Mouse (Mus musculus) spleen, postnatal 36 days (tissue): ENCODE measurements around the gene Sgcb.

Experiments used
- DNase-seq, 2 experiments: peaks; one replicate each; pipeline ENCODE4 v3.0.0; 2022; ENCODE audit warnings: low spot score in 2 of 2, mixed read lengths in 1 of 2

The Sgcb gene

GRCm38 (mm10) chr5:73647261-73647900, at the start of gene Sgcb:
Sgcb (minus strand) TSS chr5:73647790.
- peak; percentile 79 to 80 for DNase-seq

- no peak for DNase-seq
Observed at GRCm38 (mm10) chr5:73694254-73695015, 46.8 kb upstream of the Sgcb start.

- DNase-seq = no peak
Observed at GRCm38 (mm10) chr5:73693778-73694177, 46.2 kb upstream of the Sgcb start.

- no peak for DNase-seq
Observed at GRCm38 (mm10) chr5:73691723-73692520, 44.3 kb upstream of the Sgcb start.

- DNase-seq = no peak
Observed at GRCm38 (mm10) chr5:73690146-73690545, 42.6 kb upstream of the Sgcb start.

- no peak for DNase-seq
Observed at GRCm38 (mm10) chr5:73688576-73688975, 41.0 kb upstream of the Sgcb start.

- DNase-seq = no peak
Observed at GRCm38 (mm10) chr5:73686149-73686548, 38.6 kb upstream of the Sgcb start.

GRCm38 (mm10) chr5:73683706-73684409, 36.3 kb upstream of the Sgcb start:
- DNase-seq = no peak

GRCm38 (mm10) chr5:73683221-73683620, 35.6 kb upstream of the Sgcb start:
- no peak for DNase-seq

- no peak for DNase-seq
Observed at GRCm38 (mm10) chr5:73676626-73677025, 29.0 kb upstream of the Sgcb start.

GRCm38 (mm10) chr5:73675604-73676003, 28.0 kb upstream of the Sgcb start:
- no peak for DNase-seq

GRCm38 (mm10) chr5:73669386-73669785, 21.8 kb upstream of the Sgcb start:
- no peak for DNase-seq

- DNase-seq = no peak
Observed at GRCm38 (mm10) chr5:73667877-73668276, 20.3 kb upstream of the Sgcb start.

GRCm38 (mm10) chr5:73666695-73667094, 19.1 kb upstream of the Sgcb start:
- no peak for DNase-seq

- no peak for DNase-seq
Observed at GRCm38 (mm10) chr5:73651855-73652201, 4.2 kb upstream of the Sgcb start.

GRCm38 (mm10) chr5:73651061-73651854, 3.7 kb upstream of the Sgcb start, which contains the start of gene Spata18:
Spata18 (plus strand) TSS chr5:73651379.
- DNase-seq = no peak

GRCm38 (mm10) chr5:73650365-73650964, 2.9 kb upstream of the Sgcb start:
- no peak for DNase-seq

GRCm38 (mm10) chr5:73642091-73642490, 5.5 kb downstream of the Sgcb start:
- DNase-seq = no peak

- DNase-seq = no peak
Observed at GRCm38 (mm10) chr5:73641058-73641457, 6.5 kb downstream of the Sgcb start.

GRCm38 (mm10) chr5:73637337-73638107, 10.1 kb downstream of the Sgcb start:
- no peak for DNase-seq
